ENCODE assay signal across 11 mouse cellular contexts in the genomic region with DNA sequence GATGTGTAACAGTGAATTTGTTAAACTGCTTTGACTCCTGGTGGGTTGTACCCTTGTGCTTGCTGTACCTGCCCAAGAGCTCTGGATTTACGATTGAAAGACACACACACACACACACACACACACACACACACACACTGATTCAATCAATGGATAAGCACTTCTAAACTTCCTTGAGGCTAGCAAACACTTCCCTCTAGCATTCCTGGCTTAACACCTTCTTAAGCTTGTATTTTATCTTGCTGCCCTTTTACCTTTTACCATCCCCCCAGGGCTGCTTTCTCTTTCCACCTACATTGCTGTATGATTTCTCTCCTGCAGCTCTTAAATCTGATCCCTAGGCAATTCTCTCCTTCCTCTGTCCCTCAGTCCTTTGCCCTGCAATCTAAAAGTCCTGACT.
"Had no signal": no experiment of that assay in that cellular context is flagged by ENCODE, and none has a peak within 500 bp of the region (broad histone marks: within the 10 kb centered on the region; RNA-seq: fewer than 3 reads in every experiment).

No protein-coding gene starts in this region.

- DNase-seq: kidney, adult 2 months; kidney, postnatal 36 days; left cerebral cortex, postnatal 4 days; lung, embryonic 14.5 days; spleen, adult 18-20 months; thymus, adult 2 months; thymus, postnatal 25 days had no signal

- H3K27ac ChIP-seq: kidney, postnatal 0 days; limb, embryonic 15.5 days; midbrain, embryonic 12.5 days had no signal

- H3K4me3 ChIP-seq: limb, embryonic 15.5 days; liver, embryonic 12.5 days; midbrain, embryonic 12.5 days had no signal

- H3K9me3 ChIP-seq: limb, embryonic 15.5 days; liver, embryonic 12.5 days; midbrain, embryonic 12.5 days had no signal

- H3K27me3 ChIP-seq: limb, embryonic 15.5 days; liver, embryonic 12.5 days; midbrain, embryonic 12.5 days had no signal

- H3K9ac ChIP-seq: limb, embryonic 15.5 days; liver, embryonic 12.5 days; lung, embryonic 14.5 days; midbrain, embryonic 12.5 days had no signal

- H3K4me2 ChIP-seq: limb, embryonic 15.5 days; lung, embryonic 14.5 days; midbrain, embryonic 12.5 days had no signal
